In genomic region chr5:110106901-110107564, GRCm38 (mm10) we compare ENCODE assay signal across 8 mouse cellular contexts. TPM values are rescaled to one million over a fixed set of nuclear protein-coding genes. Genes with fewer than 3 reads are reported as not detected.
A peak's percentile ranks its signal among the peaks of the same experiment; 100 is the strongest.
DNase-seq lines count a peak whose midpoint lies in the region; ATAC-seq and TF ChIP-seq lines count a peak whose summit lies in the region.

No protein-coding gene starts in this region.

- peak; percentile 29 for ATAC-seq in kidney, embryonic 14.5 days (ENCODE audit: low FRiP score, low TSS enrichment)
- peak; percentile 24 for ATAC-seq in forebrain, embryonic 12.5 days (ENCODE audit: low FRiP score)
- ATAC-seq in intestine, postnatal 0 days = peak; percentile 19; the same call in 1 of the 2 replicates
- peak; percentile 22; the same call in 1 of the 2 replicates for ATAC-seq in liver, embryonic 14.5 days (ENCODE audit: insufficient read depth)
- ATAC-seq in stomach, embryonic 15.5 days (ENCODE audit: insufficient read depth, low FRiP score, low read depth) = no peak; the same call in 1 of the 2 replicates

- peak overlapping the region; percentile 81 for H3K4me2 ChIP-seq in kidney, embryonic 14.5 days (replicated peaks; ENCODE audit: low read depth, low read length)
- H3K4me2 ChIP-seq in forebrain, embryonic 12.5 days = peak overlapping the region; percentile 89
- peak overlapping the region; percentile 76 for H3K4me2 ChIP-seq in intestine, postnatal 0 days (replicated peaks; ENCODE audit: low read depth)
- peak overlapping the region; percentile 80 for H3K4me2 ChIP-seq in liver, embryonic 14.5 days (ENCODE audit: low read depth)
- H3K4me2 ChIP-seq in stomach, embryonic 15.5 days = peak overlapping the region; percentile 87

- 0 out of 2 replicates have a peak, but pooled peaks have one; percentile 21 for TF ChIP-seq POLR2A in bone marrow, adult 2 months (IDR thresholded peaks at IDR 0.05; ENCODE audit: borderline replicate concordance, control insufficient read depth, low read depth, low read length)

- no peaks in the 10 kb centered on the region for H3K27me3 ChIP-seq in kidney, embryonic 14.5 days (ENCODE audit: control insufficient read depth, insufficient read depth, low read length)
- H3K27me3 ChIP-seq in forebrain, embryonic 12.5 days = peaks cover 4% of the 10 kb centered on the region; the same call in 1 of the 2 replicates
- H3K27me3 ChIP-seq in intestine, postnatal 0 days (replicated peaks; ENCODE audit: control insufficient read depth, insufficient read depth, low read length) = no peaks in the 10 kb centered on the region
- H3K27me3 ChIP-seq in liver, embryonic 14.5 days (ENCODE audit: control insufficient read depth, insufficient read depth, low read length) = no peaks in the 10 kb centered on the region
- H3K27me3 ChIP-seq in stomach, embryonic 15.5 days (replicated peaks) = no peaks in the 10 kb centered on the region

- H3K27ac ChIP-seq in kidney, embryonic 14.5 days (ENCODE audit: low read depth, low read length) = peak overlapping the region; percentile 99
- peak overlapping the region; percentile 93 for H3K27ac ChIP-seq in bone marrow, adult 2 months (ENCODE audit: control insufficient read depth, insufficient read depth, low read depth, low read length, poor library complexity)
- peak overlapping the region; percentile 96 for H3K27ac ChIP-seq in forebrain, embryonic 12.5 days
- peak overlapping the region; percentile 97 for H3K27ac ChIP-seq in intestine, postnatal 0 days (ENCODE audit: low read depth, low read length)
- H3K27ac ChIP-seq in liver, embryonic 14.5 days = no peak overlapping the region
- peak overlapping the region; percentile 100 for H3K27ac ChIP-seq in stomach, embryonic 15.5 days

- no peaks in the 10 kb centered on the region for H3K9me3 ChIP-seq in kidney, embryonic 14.5 days (ENCODE audit: control insufficient read depth, low read length)
- no peaks in the 10 kb centered on the region for H3K9me3 ChIP-seq in forebrain, embryonic 12.5 days
- H3K9me3 ChIP-seq in intestine, postnatal 0 days (ENCODE audit: control insufficient read depth) = no peaks in the 10 kb centered on the region
- H3K9me3 ChIP-seq in liver, embryonic 14.5 days (ENCODE audit: control insufficient read depth, low read length) = no peaks in the 10 kb centered on the region
- no peaks in the 10 kb centered on the region for H3K9me3 ChIP-seq in stomach, embryonic 15.5 days

- no peak for TF ChIP-seq EP300 in liver, embryonic 14.5 days (IDR thresholded peaks at IDR 0.05; ENCODE audit: low read depth)

- peaks cover 7% of the 10 kb centered on the region; the same call in 1 of the 2 replicates for H3K4me1 ChIP-seq in kidney, embryonic 14.5 days (ENCODE audit: control insufficient read depth, insufficient read depth, low read length)
- no peaks in the 10 kb centered on the region; the same call in none of the 2 replicates for H3K4me1 ChIP-seq in bone marrow, adult 2 months (ENCODE audit: control insufficient read depth, insufficient read depth, low read length)
- H3K4me1 ChIP-seq in forebrain, embryonic 12.5 days = peaks cover 19% of the 10 kb centered on the region
- no peaks in the 10 kb centered on the region; the same call in 1 of the 2 replicates for H3K4me1 ChIP-seq in intestine, postnatal 0 days (replicated peaks; ENCODE audit: control insufficient read depth, insufficient read depth, low read length)
- H3K4me1 ChIP-seq in liver, embryonic 14.5 days (replicated peaks; ENCODE audit: control insufficient read depth in 2 of 2, insufficient read depth in 2 of 2, low read length in 1 of 2) = peaks cover 4 to 11% of the 10 kb centered on the region in 2 experiments; a peak in 2 of 4 replicates
- peaks cover 9% of the 10 kb centered on the region for H3K4me1 ChIP-seq in stomach, embryonic 15.5 days

- no peak for DNase-seq in kidney, postnatal 25 days
- DNase-seq in liver, embryonic 14.5 days (ENCODE audit: low read depth in 3 of 3, low spot score in 3 of 3) = no peak
- no peak for DNase-seq in lung, postnatal 14 days

- WGBS in kidney, embryonic 14.5 days = 13% methylated on average over 41 of the region's 41 CpGs
- WGBS in bone marrow, adult 2 months = 38% methylated on average over 41 of the region's 41 CpGs
- 20% methylated on average over 31 of the region's 41 CpGs for WGBS in forebrain, embryonic 12.5 days
- WGBS in intestine, postnatal 0 days = 8% methylated on average over 39 of the region's 41 CpGs
- 17% methylated on average over 41 of the region's 41 CpGs for WGBS in liver, embryonic 14.5 days (ENCODE audit: insufficient replicate concordance)
- WGBS in stomach, embryonic 15.5 days = 13% methylated on average over 41 of the region's 41 CpGs

- peak overlapping the region; percentile 91 for H3K9ac ChIP-seq in kidney, embryonic 14.5 days (ENCODE audit: low read depth, low read length)
- H3K9ac ChIP-seq in forebrain, embryonic 12.5 days = peak overlapping the region; percentile 89
- peak overlapping the region; percentile 65 for H3K9ac ChIP-seq in intestine, postnatal 0 days (ENCODE audit: low read depth, low read length)
- peak overlapping the region; percentile 73 for H3K9ac ChIP-seq in liver, embryonic 14.5 days (replicated peaks)
- peak overlapping the region; percentile 67; the same call in 1 of the 2 replicates for H3K9ac ChIP-seq in stomach, embryonic 15.5 days

- no peak for TF ChIP-seq CTCF in bone marrow, adult 2 months (IDR thresholded peaks at IDR 0.05; ENCODE audit: control insufficient read depth, insufficient read depth, low read length)
- no peak for TF ChIP-seq CTCF in intestine, postnatal 0 days (IDR thresholded peaks at IDR 0.05; ENCODE audit: low read depth)
- TF ChIP-seq CTCF in liver, embryonic 14.5 days (IDR thresholded peaks at IDR 0.05; ENCODE audit: low read depth) = peak; percentile 1; the same call in 1 of the 2 replicates

- peaks cover 38% of the 10 kb centered on the region for H3K36me3 ChIP-seq in kidney, embryonic 14.5 days (ENCODE audit: control insufficient read depth, insufficient read depth, low read length)
- H3K36me3 ChIP-seq in forebrain, embryonic 12.5 days (replicated peaks) = peaks cover 45% of the 10 kb centered on the region
- peaks cover 41% of the 10 kb centered on the region for H3K36me3 ChIP-seq in intestine, postnatal 0 days (ENCODE audit: control insufficient read depth, insufficient read depth)
- H3K36me3 ChIP-seq in liver, embryonic 14.5 days (replicated peaks; ENCODE audit: control insufficient read depth, insufficient read depth, low read depth) = peaks cover 13% of the 10 kb centered on the region
- H3K36me3 ChIP-seq in stomach, embryonic 15.5 days = peaks cover 34% of the 10 kb centered on the region

- H3K4me3 ChIP-seq in kidney, embryonic 14.5 days (ENCODE audit: low read length) = peak overlapping the region; percentile 89
- peak overlapping the region; percentile 97 for H3K4me3 ChIP-seq in bone marrow, adult 2 months (replicated peaks; ENCODE audit: control insufficient read depth, low read depth, low read length)
- H3K4me3 ChIP-seq in forebrain, embryonic 12.5 days (replicated peaks) = peak overlapping the region; percentile 79
- H3K4me3 ChIP-seq in intestine, postnatal 0 days (ENCODE audit: low read depth, low read length) = peak overlapping the region; percentile 67
- peak overlapping the region; percentile 78 to 84 for H3K4me3 ChIP-seq in liver, embryonic 14.5 days (ENCODE audit: insufficient read depth in 1 of 2, low read depth in 2 of 2, low read length in 2 of 2)
- H3K4me3 ChIP-seq in stomach, embryonic 15.5 days (replicated peaks) = peak overlapping the region; percentile 84

RNA-seq across cellular contexts. Expression of gene Gtpbp6, which starts 1.0 kb away (rescaled TPM):
- polyA plus RNA-seq in kidney, embryonic 14.5 days (2014; fragmentation: Nextera tagmentation; extraction: Ambion mirVana) = 32.1 and 32.5 TPM in 2 replicates
- polyA plus RNA-seq in bone marrow, adult 2 months (2011; ENCODE audit: insufficient read depth, insufficient read length, low replicate concordance, missing spikeins) = 30.6 and 70.2 TPM in 2 replicates
- 39.3 and 44.4 TPM in 2 replicates for polyA plus RNA-seq in forebrain, embryonic 12.5 days (2016; fragmentation: Nextera tagmentation; extraction: Ambion mirVana)
- 14.9 and 15.2 TPM in 2 replicates for polyA plus RNA-seq in intestine, postnatal 0 days (2015; fragmentation: Nextera tagmentation; extraction: Ambion mirVana)
- polyA plus RNA-seq in liver, embryonic 14.5 days (2012; rRNA removed) = 20.3 and 21.4 TPM in 2 replicates
- 4.6 and 6.1 TPM in 2 replicates for polyA plus RNA-seq in liver, embryonic 14.5 days (2014; fragmentation: Nextera tagmentation; extraction: Ambion mirVana)
- 28.7 and 32.3 TPM in 2 replicates for polyA plus RNA-seq in stomach, embryonic 15.5 days (2015; fragmentation: Nextera tagmentation; extraction: Ambion mirVana)

RNA-seq across cellular contexts. Expression of gene Zfp605, which starts 2.9 kb away (rescaled TPM):
- polyA plus RNA-seq in kidney, embryonic 14.5 days (2014; fragmentation: Nextera tagmentation; extraction: Ambion mirVana) = 5.2 and 6.1 TPM in 2 replicates
- 1.5 and 3.3 TPM in 2 replicates for polyA plus RNA-seq in bone marrow, adult 2 months (2011; ENCODE audit: insufficient read depth, insufficient read length, low replicate concordance, missing spikeins)
- 12.4 and 13.0 TPM in 2 replicates for polyA plus RNA-seq in forebrain, embryonic 12.5 days (2016; fragmentation: Nextera tagmentation; extraction: Ambion mirVana)
- 2.0 TPM in 2 replicates for polyA plus RNA-seq in intestine, postnatal 0 days (2015; fragmentation: Nextera tagmentation; extraction: Ambion mirVana)
- 0.47 and 0.66 TPM in 2 replicates for polyA plus RNA-seq in liver, embryonic 14.5 days (2012; rRNA removed)
- polyA plus RNA-seq in liver, embryonic 14.5 days (2014; fragmentation: Nextera tagmentation; extraction: Ambion mirVana) = 0.62 and 0.86 TPM in 2 replicates
- polyA plus RNA-seq in stomach, embryonic 15.5 days (2015; fragmentation: Nextera tagmentation; extraction: Ambion mirVana) = 5.4 TPM in 2 replicates

RNA-seq across cellular contexts. Expression of gene Plcxd1, which starts 7.3 kb away (rescaled TPM):
- 1.2 and 1.4 TPM in 2 replicates for polyA plus RNA-seq in kidney, embryonic 14.5 days (2014; fragmentation: Nextera tagmentation; extraction: Ambion mirVana)
- polyA plus RNA-seq in bone marrow, adult 2 months (2011; ENCODE audit: insufficient read depth, insufficient read length, low replicate concordance, missing spikeins) = not detected in 2 replicates
- polyA plus RNA-seq in forebrain, embryonic 12.5 days (2016; fragmentation: Nextera tagmentation; extraction: Ambion mirVana) = 1.1 and 1.2 TPM in 2 replicates
- polyA plus RNA-seq in intestine, postnatal 0 days (2015; fragmentation: Nextera tagmentation; extraction: Ambion mirVana) = 0.63 and 0.78 TPM in 2 replicates
- polyA plus RNA-seq in liver, embryonic 14.5 days (2012; rRNA removed) = 0.13 and 0.24 TPM in 2 replicates
- 0.14 and 0.18 TPM in 2 replicates for polyA plus RNA-seq in liver, embryonic 14.5 days (2014; fragmentation: Nextera tagmentation; extraction: Ambion mirVana)
- 1.1 TPM in 2 replicates for polyA plus RNA-seq in stomach, embryonic 15.5 days (2015; fragmentation: Nextera tagmentation; extraction: Ambion mirVana)

RNA-seq across cellular contexts. Expression of gene Gm35315, which starts 12.8 kb away (rescaled TPM):
- polyA plus RNA-seq in kidney, embryonic 14.5 days (2014; fragmentation: Nextera tagmentation; extraction: Ambion mirVana) = 1.5 and 1.6 TPM in 2 replicates
- polyA plus RNA-seq in bone marrow, adult 2 months (2011; ENCODE audit: insufficient read depth, insufficient read length, low replicate concordance, missing spikeins) = 0.45 TPM in 1 of 2 replicates, not detected in the other
- 1.4 and 2.1 TPM in 2 replicates for polyA plus RNA-seq in forebrain, embryonic 12.5 days (2016; fragmentation: Nextera tagmentation; extraction: Ambion mirVana)
- 0.25 and 0.52 TPM in 2 replicates for polyA plus RNA-seq in intestine, postnatal 0 days (2015; fragmentation: Nextera tagmentation; extraction: Ambion mirVana)
- polyA plus RNA-seq in liver, embryonic 14.5 days (2012; rRNA removed) = 0.53 and 0.81 TPM in 2 replicates
- 0.51 and 0.81 TPM in 2 replicates for polyA plus RNA-seq in liver, embryonic 14.5 days (2014; fragmentation: Nextera tagmentation; extraction: Ambion mirVana)
- 1.6 and 1.8 TPM in 2 replicates for polyA plus RNA-seq in stomach, embryonic 15.5 days (2015; fragmentation: Nextera tagmentation; extraction: Ambion mirVana)

RNA-seq across cellular contexts. Expression of gene Chfr, which starts 28.6 kb away (rescaled TPM):
- polyA plus RNA-seq in kidney, embryonic 14.5 days (2014; fragmentation: Nextera tagmentation; extraction: Ambion mirVana) = 28.6 and 40.8 TPM in 2 replicates
- 26.9 and 42.5 TPM in 2 replicates for polyA plus RNA-seq in bone marrow, adult 2 months (2011; ENCODE audit: insufficient read depth, insufficient read length, low replicate concordance, missing spikeins)
- 79.2 and 81.8 TPM in 2 replicates for polyA plus RNA-seq in forebrain, embryonic 12.5 days (2016; fragmentation: Nextera tagmentation; extraction: Ambion mirVana)
- 23.6 and 26.2 TPM in 2 replicates for polyA plus RNA-seq in intestine, postnatal 0 days (2015; fragmentation: Nextera tagmentation; extraction: Ambion mirVana)
- polyA plus RNA-seq in liver, embryonic 14.5 days (2012; rRNA removed) = 15.8 and 16.0 TPM in 2 replicates
- polyA plus RNA-seq in liver, embryonic 14.5 days (2014; fragmentation: Nextera tagmentation; extraction: Ambion mirVana) = 18.3 and 19.1 TPM in 2 replicates
- 32.6 and 34.3 TPM in 2 replicates for polyA plus RNA-seq in stomach, embryonic 15.5 days (2015; fragmentation: Nextera tagmentation; extraction: Ambion mirVana)
